Mouse (Mus musculus) heart, adult 2 months (tissue): ENCODE results near the gene Cadps2. TPM values are rescaled to one million over a fixed set of nuclear protein-coding genes. Genes with fewer than 3 reads are reported as not detected.

Source experiments
- DNase-seq, 2 experiments: peaks; one replicate each; pipeline ENCODE4 v3.0.0; 2021
- H3K27ac ChIP-seq: fragments of 200-600 bp; 2 replicates; pipeline ENCODE4 v1.8.1; 2022
- H3K27me3 ChIP-seq: fragments of 200-500 bp; 2 replicates; pipeline ENCODE4 v1.6.1; 2012; ENCODE audit warnings: mild to moderate bottlenecking, low read length, inconsistent platforms, mixed read lengths; ENCODE audit not compliant: control insufficient read depth, insufficient read depth
- H3K36me3 ChIP-seq: fragments of 200-500 bp; 2 replicates; pipeline ENCODE4 v1.6.1; 2012; ENCODE audit warnings: low read length, inconsistent platforms; ENCODE audit not compliant: control insufficient read depth, insufficient read depth
- H3K4me1 ChIP-seq: fragments of 200-500 bp; 2 replicates; pipeline ENCODE4 v1.6.1; 2011; ENCODE audit warnings: low read length; ENCODE audit not compliant: control insufficient read depth, insufficient read depth
- H3K4me3 ChIP-seq: fragments of 200-600 bp; 2 replicates; pipeline ENCODE4 v1.8.1; 2022
- H3K79me2 ChIP-seq: fragments of 200-500 bp; replicated peaks from 2 replicates; pipeline ENCODE4 v1.6.1; 2012; ENCODE audit warnings: mild to moderate bottlenecking, inconsistent platforms, low read length, moderate library complexity, mixed read lengths; ENCODE audit not compliant: control insufficient read depth, insufficient read depth
- H3K9ac ChIP-seq: fragments of 200-500 bp; 2 replicates; pipeline ENCODE4 v1.6.1; 2012; ENCODE audit warnings: low read depth, mild to moderate bottlenecking, control low read depth, inconsistent platforms, low read length, mixed read lengths
- CTCF ChIP-seq: fragments of 200-600 bp; IDR thresholded peaks from 2 replicates; pipeline ENCODE4 v1.8.1; 2022; ENCODE audit warnings: antibody characterized with exemption, mild to moderate bottlenecking, moderate library complexity
- EP300 ChIP-seq: fragments of 200-500 bp; IDR thresholded peaks from 2 replicates; pipeline ENCODE4 v1.6.1; 2011; ENCODE audit warnings: low read depth, low read length, control low read depth; ENCODE audit not compliant: insufficient read depth
- POLR2A ChIP-seq: fragments of 200-500 bp; IDR thresholded peaks from 2 replicates; pipeline ENCODE4 v1.6.1; 2011; ENCODE audit warnings: mild to moderate bottlenecking, low read depth, low read length, control low read depth; ENCODE audit not compliant: insufficient read depth
- WGBS: fragments of 180-500 bp; shearing (Covaris S2); methylation state at CpG from one replicate; pipeline ENCODE4 v1.1.7; 2018; 5-methylcytosine and 5-hydroxymethylcytosine counted together
- intact Hi-C: fragments of 180-260 bp; cut with DNase I; formaldehyde crosslinking; loops from one replicate; pipeline ENCODE4 v1.15.1; 2025
- polyA plus RNA-seq: library from polyadenylated mRNA; depleted of rRNA; stranded (reverse); fragments of >200 nt; gene quantifications from 2 replicates; pipeline ENCODE4 v1.2.3, GENCODE M21; 2012
- total RNA-seq, 2 experiments: library from RNA; stranded (reverse); gene quantifications; 2 replicates each; pipeline ENCODE4 v1.2.3; 2021

Cadps2 gene
- total and polyA plus RNA-seq, 3 experiments: 0.72 to 1.4 (median 1.1) TPM

- Histone ChIP-seq H3K79me2 (no peaks in the 10 kb centered on the region), H3K36me3 (no peaks in the 10 kb centered on the region), H3K4me1 (no peaks in the 10 kb centered on the region), H3K4me3 (no peak overlapping the region), H3K27ac (no peak overlapping the region), H3K27me3 (peaks cover 28% of the 10 kb centered on the region), H3K9ac (no peak overlapping the region)
- TF ChIP-seq CTCF (no peak), POLR2A (no peak), EP300 (no peak)
- intact Hi-C loops: no loop called here
- WGBS: 4% methylated on average over 43 of the region's 43 CpGs
- peak in 1 of 2 experiments; percentile 22 for DNase-seq
Observed at GRCm38 (mm10) chr6:23253353-23254311, 585.6 kb downstream of the Cadps2 start.

GRCm38 (mm10) chr6:23252196-23253135 is 586.8 kb downstream of the Cadps2 start:
- Histone ChIP-seq H3K4me3 (no peak overlapping the region), H3K27me3 (peaks cover 31% of the 10 kb centered on the region), H3K9ac (no peak overlapping the region), H3K79me2 (no peaks in the 10 kb centered on the region), H3K36me3 (no peaks in the 10 kb centered on the region), H3K27ac (no peak overlapping the region), H3K4me1 (no peaks in the 10 kb centered on the region)
- intact Hi-C loops: no loop called here
- 5% methylated on average over 20 of the region's 20 CpGs for WGBS
- TF ChIP-seq CTCF (no peak), EP300 (no peak), POLR2A (no peak)
- DNase-seq: no peak

GRCm38 (mm10) chr6:23251431-23251830 is 587.8 kb downstream of the Cadps2 start:
- TF ChIP-seq EP300 (no peak), CTCF (no peak), POLR2A (no peak)
- no peak for DNase-seq
- no peak overlapping the region for H3K9ac ChIP-seq
- no peak overlapping the region for H3K27ac ChIP-seq
- peaks cover 35% of the 10 kb centered on the region for H3K27me3 ChIP-seq
- intact Hi-C loops: no loop called here
- no peaks in the 10 kb centered on the region for H3K4me1 ChIP-seq
- H3K4me3 ChIP-seq: no peak overlapping the region
- H3K79me2 ChIP-seq: no peaks in the 10 kb centered on the region
- WGBS: 8% methylated on average over 3 of the region's 3 CpGs
- no peaks in the 10 kb centered on the region for H3K36me3 ChIP-seq

GRCm38 (mm10) chr6:23250288-23250955 is 588.8 kb downstream of the Cadps2 start:
- DNase-seq: no peak
- Histone ChIP-seq H3K27me3 (peaks cover 38% of the 10 kb centered on the region), H3K27ac (no peak overlapping the region), H3K4me1 (no peaks in the 10 kb centered on the region), H3K79me2 (no peaks in the 10 kb centered on the region), H3K36me3 (no peaks in the 10 kb centered on the region), H3K4me3 (no peak overlapping the region), H3K9ac (no peak overlapping the region)
- WGBS: 5% methylated on average over 22 of the region's 22 CpGs
- TF ChIP-seq POLR2A (no peak), EP300 (no peak), CTCF (no peak)
- intact Hi-C loops: no loop called here

- Histone ChIP-seq H3K9ac (no peak overlapping the region), H3K79me2 (no peaks in the 10 kb centered on the region), H3K36me3 (no peaks in the 10 kb centered on the region), H3K27me3 (peaks cover 40% of the 10 kb centered on the region), H3K4me1 (no peaks in the 10 kb centered on the region), H3K27ac (no peak overlapping the region), H3K4me3 (no peak overlapping the region)
- 5% methylated on average over 29 of the region's 29 CpGs for WGBS
- DNase-seq: no peak
- intact Hi-C loops: no loop called here
- TF ChIP-seq CTCF (no peak), EP300 (no peak), POLR2A (no peak)
Observed at GRCm38 (mm10) chr6:23249616-23250287, 589.5 kb downstream of the Cadps2 start.
